Mouse (Mus musculus) intestine, embryonic 14.5 days (tissue): ENCODE results near the gene Pfkl. TPM values are rescaled to one million over a fixed set of nuclear protein-coding genes. Genes with fewer than 3 reads are reported as not detected.

Experiments
- polyA plus RNA-seq: library from polyadenylated mRNA; unstranded; fragments of >200 nt; fragmentation: Nextera tagmentation; extraction: Ambion mirVana; gene quantifications from 2 replicates; pipeline ENCODE4 v1.2.1, GENCODE M21; 2014

Gene Pfkl
- polyA plus RNA-seq, 1 experiment from 2014 or later: 252 TPM

Other genes with a start within 250 kb of the Pfkl start
- gene Gm3238, start 238.8 kb downstream of the Pfkl start, polyA plus RNA-seq: not detected in 2 replicates
- not detected in 2 replicates for gene Gm7138, start 233.1 kb downstream of the Pfkl start, polyA plus RNA-seq
- not detected in 2 replicates for gene Gm3250, start 227.5 kb downstream of the Pfkl start, polyA plus RNA-seq
- gene Gm7137, start 221.9 kb downstream of the Pfkl start, polyA plus RNA-seq: not detected in 2 replicates
- gene Gm9639, start 215.0 kb downstream of the Pfkl start, polyA plus RNA-seq: not detected in 2 replicates
- gene Gm19668, start 210.9 kb downstream of the Pfkl start, polyA plus RNA-seq: not detected in 2 replicates
- not detected in 2 replicates for gene Gm9507, start 198.2 kb downstream of the Pfkl start, polyA plus RNA-seq
- not detected in 2 replicates for gene Gm2696, start 195.4 kb downstream of the Pfkl start, polyA plus RNA-seq
- not detected in 2 replicates for gene Krtap10-4, start 183.0 kb downstream of the Pfkl start, polyA plus RNA-seq
- not detected in 2 replicates for gene Krtap10-10, start 174.1 kb downstream of the Pfkl start, polyA plus RNA-seq
- not detected in 2 replicates for gene Gm36176, start 163.3 kb downstream of the Pfkl start, polyA plus RNA-seq
- gene Gm10318, start 157.2 kb downstream of the Pfkl start, polyA plus RNA-seq: not detected in 2 replicates
- not detected in 2 replicates for gene Gm3285, start 148.1 kb downstream of the Pfkl start, polyA plus RNA-seq
- 3.9 and 4.2 TPM in 2 replicates for gene Lrrc3, start 107.5 kb downstream of the Pfkl start, polyA plus RNA-seq
- 0.42 and 1.2 TPM in 2 replicates for gene Trpm2, start 39.5 kb downstream of the Pfkl start, polyA plus RNA-seq
- 23.5 and 24.7 TPM in 2 replicates for gene 1810043G02Rik, start 31.6 kb downstream of the Pfkl start, polyA plus RNA-seq
- gene Dnmt3l, start 31.9 kb upstream of the Pfkl start, polyA plus RNA-seq: 0.34 TPM in 1 of 2 replicates, not detected in the other
- gene Aire, start 33.5 kb upstream of the Pfkl start, polyA plus RNA-seq: 0.15 and 0.31 TPM in 2 replicates
- 3.9 and 4.7 TPM in 2 replicates for gene Icosl, start 59.2 kb upstream of the Pfkl start, polyA plus RNA-seq
- gene D10Jhu81e, start 159.7 kb upstream of the Pfkl start, polyA plus RNA-seq: 19.3 and 19.7 TPM in 2 replicates
- 19.0 and 21.5 TPM in 2 replicates for gene Pwp2, start 175.1 kb upstream of the Pfkl start, polyA plus RNA-seq
- 12.6 and 17.6 TPM in 2 replicates for gene Trappc10, start 234.6 kb upstream of the Pfkl start, polyA plus RNA-seq